Mouse (Mus musculus) lung, embryonic 16.5 days (tissue): ENCODE results near the gene Bcat1. TPM values are rescaled to one million over a fixed set of nuclear protein-coding genes. Genes with fewer than 3 reads are reported as not detected.
"Not testable (repeated sequence)": the region's sequence is repeated elsewhere in the genome, so short reads cannot be mapped to it uniquely, and the experiment has no call there.

ENCODE experiments used
- ATAC-seq: fragments of 200-750 bp; cut with Nextera tagmentation; 2 replicates; pipeline ENCODE4 v1.8.0; 2017; ENCODE audit warnings: low read depth, mild to moderate bottlenecking, moderate library complexity
- H3K27ac ChIP-seq: fragments of 300-500 bp; sonication (generic); 2 replicates; pipeline ENCODE4 v1.5.1; 2014; ENCODE audit warnings: mild to moderate bottlenecking, control low read depth, low read length
- H3K27me3 ChIP-seq: fragments of 300-500 bp; sonication (generic); 2 replicates; pipeline ENCODE4 v1.6.1; 2014; ENCODE audit warnings: low read depth, low read length, mixed read lengths; ENCODE audit not compliant: control insufficient read depth, insufficient read depth
- H3K36me3 ChIP-seq: fragments of 300-500 bp; sonication (generic); 2 replicates; pipeline ENCODE4 v1.6.1; 2014; ENCODE audit warnings: low read length; ENCODE audit not compliant: control insufficient read depth, insufficient read depth
- H3K4me1 ChIP-seq: fragments of 300-500 bp; sonication (generic); replicated peaks from 2 replicates; pipeline ENCODE4 v1.6.1; 2014; ENCODE audit warnings: low read length, mixed read lengths; ENCODE audit not compliant: control insufficient read depth, insufficient read depth
- H3K4me2 ChIP-seq: fragments of 300-500 bp; sonication (generic); 2 replicates; pipeline ENCODE4 v1.6.1; 2014; ENCODE audit warnings: low read depth, low read length, control low read depth
- H3K4me3 ChIP-seq: fragments of 300-500 bp; sonication (generic); 2 replicates; pipeline ENCODE4 v1.5.1; 2014; ENCODE audit warnings: mild to moderate bottlenecking, low read length, control low read depth
- H3K9ac ChIP-seq: fragments of 300-500 bp; sonication (generic); 2 replicates; pipeline ENCODE4 v1.6.1; 2014; ENCODE audit warnings: low read length, control low read depth
- H3K9me3 ChIP-seq: fragments of 300-500 bp; sonication (generic); 2 replicates; pipeline ENCODE4 v1.6.1; 2016; ENCODE audit warnings: low read length; ENCODE audit not compliant: control insufficient read depth
- WGBS: fragments of 180-500 bp; shearing (Covaris S2); extraction: QIAGEN DNeasy Blood & Tissue Kit; methylation state at CpG from one replicate; pipeline ENCODE4 v1.1.7; 2014; 5-methylcytosine and 5-hydroxymethylcytosine counted together
- polyA plus RNA-seq: library from polyadenylated mRNA; unstranded; fragments of >200 nt; fragmentation: Nextera tagmentation; extraction: Ambion mirVana; gene quantifications from 2 replicates; pipeline ENCODE4 v1.2.1, GENCODE M21; 2015

Gene Bcat1
- polyA plus RNA-seq, 1 experiment from 2014 or later, result 3.7 TPM

DNA sequence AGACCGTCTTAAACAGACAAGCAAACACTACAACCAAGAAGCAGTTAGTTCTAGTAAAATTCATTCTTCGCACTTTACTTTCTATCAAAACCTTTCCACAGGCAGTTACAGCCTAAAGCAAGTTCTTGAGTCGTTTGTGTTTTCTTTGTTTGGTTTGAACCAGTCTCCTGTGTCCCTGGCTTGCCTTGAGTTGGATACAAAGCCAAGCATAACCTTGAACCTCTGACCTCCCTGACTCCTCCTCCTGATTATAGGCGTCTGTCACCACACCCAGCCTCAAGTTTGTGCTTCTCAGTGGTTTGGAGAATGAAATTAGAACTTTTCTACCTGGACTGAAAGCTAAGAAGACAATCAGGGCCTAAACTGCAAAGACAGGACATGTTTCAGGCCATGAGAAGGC, 18.4 kb upstream of the Bcat1 start:
- no peaks in the 10 kb centered on the region for H3K9me3 ChIP-seq
- H3K36me3 ChIP-seq, result no peaks in the 10 kb centered on the region
- H3K4me3 ChIP-seq, result no peak overlapping the region
- no peak overlapping the region for H3K27ac ChIP-seq
- H3K27me3 ChIP-seq, result no peaks in the 10 kb centered on the region
- H3K9ac ChIP-seq, result no peak overlapping the region
- ATAC-seq, result no peak
- H3K4me2 ChIP-seq, result no peak overlapping the region
- 67% methylated on average over 4 of the region's 4 CpGs for WGBS
- H3K4me1 ChIP-seq, result no peaks in the 10 kb centered on the region

- not testable (repeated sequence) for H3K4me2 ChIP-seq, ATAC-seq, H3K4me1 ChIP-seq, H3K27ac ChIP-seq, H3K27me3 ChIP-seq, H3K9ac ChIP-seq, H3K9me3 ChIP-seq, H3K4me3 ChIP-seq, H3K36me3 ChIP-seq
- WGBS, result 43% methylated on average over 7 of the region's 7 CpGs
Observed at GRCm38 (mm10) chr6:145093038-145093622, 17.1 kb upstream of the Bcat1 start.

DNA sequence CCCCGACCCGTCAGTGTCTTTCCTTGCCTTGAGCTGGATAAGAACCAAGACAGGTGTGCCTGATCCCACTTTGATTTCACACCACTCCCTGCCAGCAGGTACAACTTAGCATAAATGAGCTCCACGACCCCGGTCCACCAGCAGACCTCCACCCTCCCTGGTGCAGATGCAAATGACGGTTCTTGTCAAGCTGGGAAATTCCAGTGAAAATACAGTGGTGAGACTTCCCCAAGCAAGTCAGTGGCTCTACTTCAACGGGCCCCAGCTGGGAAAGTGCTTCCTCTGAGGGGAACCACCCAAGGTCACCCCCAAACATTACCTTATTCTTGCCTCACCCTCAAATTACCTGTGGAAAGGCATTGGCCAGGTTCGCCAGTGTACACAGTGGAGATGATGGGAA, 16.0 kb upstream of the Bcat1 start:
- H3K9me3 ChIP-seq, result no peaks in the 10 kb centered on the region
- no peak overlapping the region for H3K9ac ChIP-seq
- H3K27me3 ChIP-seq, result no peaks in the 10 kb centered on the region
- 73% methylated on average over 7 of the region's 7 CpGs for WGBS
- no peak overlapping the region for H3K4me3 ChIP-seq
- no peaks in the 10 kb centered on the region for H3K36me3 ChIP-seq
- ATAC-seq, result no peak
- no peak overlapping the region for H3K4me2 ChIP-seq
- H3K4me1 ChIP-seq, result no peaks in the 10 kb centered on the region
- H3K27ac ChIP-seq, result no peak overlapping the region

DNA sequence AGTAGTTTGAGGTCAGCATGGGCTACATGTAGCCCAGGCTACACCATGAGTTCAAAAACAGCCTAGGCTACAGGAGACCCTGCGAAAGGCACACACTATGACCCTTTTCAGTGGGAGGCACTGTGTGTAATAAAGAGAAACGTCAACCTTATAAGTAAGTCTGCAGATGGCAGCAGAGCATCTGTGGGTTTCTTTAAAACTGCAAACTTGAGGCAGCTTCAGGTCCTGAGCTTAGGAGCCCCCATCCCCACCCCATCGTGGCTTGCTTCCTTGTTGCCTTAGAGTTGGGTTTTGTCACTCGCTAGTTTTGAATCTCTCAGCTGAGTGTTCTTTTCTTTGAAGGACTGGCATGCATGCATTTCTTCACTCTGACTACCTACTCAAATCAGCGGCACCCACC, 14.9 kb upstream of the Bcat1 start:
- Histone ChIP-seq H3K36me3 (no peaks in the 10 kb centered on the region), H3K9me3 (no peaks in the 10 kb centered on the region), H3K4me1 (no peaks in the 10 kb centered on the region), H3K27me3 (no peaks in the 10 kb centered on the region), H3K4me2 (no peak overlapping the region), H3K9ac (no peak overlapping the region), H3K27ac (no peak overlapping the region), H3K4me3 (no peak overlapping the region)
- ATAC-seq, result no peak
- 66% methylated on average over 5 of the region's 5 CpGs for WGBS

- Histone ChIP-seq H3K9me3 (no peaks in the 10 kb centered on the region), H3K4me1 (no peaks in the 10 kb centered on the region), H3K9ac (no peak overlapping the region), H3K4me3 (no peak overlapping the region), H3K27me3 (no peaks in the 10 kb centered on the region), H3K36me3 (no peaks in the 10 kb centered on the region), H3K27ac (no peak overlapping the region), H3K4me2 (no peak overlapping the region)
- WGBS, result 76% methylated on average over 6 of the region's 6 CpGs
- no peak for ATAC-seq
Observed at GRCm38 (mm10) chr6:145090201-145090863, 14.3 kb upstream of the Bcat1 start.

DNA sequence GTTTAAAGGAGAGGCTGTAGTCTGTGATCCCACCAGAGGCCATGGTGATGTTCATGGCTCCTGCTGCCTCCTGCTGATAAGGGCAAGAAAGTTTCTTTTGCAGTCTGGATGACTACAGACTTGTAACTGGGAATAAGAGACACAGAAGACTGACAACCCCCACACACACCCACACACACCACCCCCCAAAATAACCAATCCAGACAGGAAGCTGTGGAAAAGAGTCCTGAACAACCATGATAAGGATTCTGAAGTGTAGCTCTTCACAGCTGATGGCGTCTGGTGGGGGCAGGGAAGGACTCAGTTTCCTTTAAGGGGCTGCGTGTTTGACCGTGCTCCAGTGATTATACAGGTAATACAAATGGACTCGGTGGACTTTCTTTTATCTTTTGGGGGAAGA, 13.4 kb upstream of the Bcat1 start:
- H3K4me3 ChIP-seq, result no peak overlapping the region
- H3K4me1 ChIP-seq, result no peaks in the 10 kb centered on the region
- no peak overlapping the region for H3K9ac ChIP-seq
- H3K27ac ChIP-seq, result no peak overlapping the region
- WGBS, result 39% methylated on average over 4 of the region's 4 CpGs
- no peak overlapping the region for H3K4me2 ChIP-seq
- H3K9me3 ChIP-seq, result no peaks in the 10 kb centered on the region
- no peaks in the 10 kb centered on the region for H3K27me3 ChIP-seq
- no peak for ATAC-seq
- no peaks in the 10 kb centered on the region for H3K36me3 ChIP-seq

DNA sequence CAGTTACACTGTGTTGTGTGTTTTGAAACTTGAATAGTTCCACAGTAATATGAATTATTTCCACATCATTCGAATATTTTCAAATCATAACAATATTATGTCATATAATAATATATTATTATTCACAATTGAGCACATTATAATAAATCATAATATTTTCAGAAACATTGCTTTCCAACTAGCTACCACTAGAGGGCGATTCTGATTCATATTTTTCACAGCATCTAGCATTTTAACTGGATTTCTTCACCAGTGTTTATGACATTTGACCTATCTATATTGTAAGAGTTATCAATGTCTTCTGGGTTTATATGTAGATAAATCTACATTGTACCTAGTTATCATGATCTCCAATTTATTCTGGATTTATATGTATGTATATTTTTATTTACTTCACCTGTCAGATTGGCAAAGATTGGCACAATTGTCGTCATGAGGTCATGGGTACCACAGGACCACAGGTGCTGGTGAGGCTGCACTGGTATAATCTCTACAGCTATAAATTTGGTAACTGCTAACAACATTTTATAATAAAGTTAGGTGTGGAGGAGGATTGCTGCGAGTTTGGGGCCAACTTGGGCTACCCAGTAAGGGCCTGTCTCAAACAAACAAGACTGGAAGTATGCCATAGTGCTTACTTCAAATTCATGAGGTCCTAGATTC, 12.6 kb upstream of the Bcat1 start:
- Histone ChIP-seq H3K9ac (no peak overlapping the region), H3K27ac (no peak overlapping the region), H3K4me1 (no peaks in the 10 kb centered on the region), H3K9me3 (no peaks in the 10 kb centered on the region), H3K36me3 (no peaks in the 10 kb centered on the region), H3K4me2 (no peak overlapping the region), H3K27me3 (no peaks in the 10 kb centered on the region), H3K4me3 (no peak overlapping the region)
- WGBS, result 47% methylated on average over 4 of the region's 4 CpGs
- ATAC-seq, result no peak

- Histone ChIP-seq H3K9me3 (no peaks in the 10 kb centered on the region), H3K9ac (no peak overlapping the region), H3K4me1 (no peaks in the 10 kb centered on the region), H3K4me2 (no peak overlapping the region), H3K36me3 (no peaks in the 10 kb centered on the region), H3K27ac (no peak overlapping the region), H3K4me3 (no peak overlapping the region), H3K27me3 (no peaks in the 10 kb centered on the region)
- 92% methylated on average over 8 of the region's 8 CpGs for WGBS
- no peak for ATAC-seq
Observed at GRCm38 (mm10) chr6:145084343-145085117, 8.5 kb upstream of the Bcat1 start.

DNA sequence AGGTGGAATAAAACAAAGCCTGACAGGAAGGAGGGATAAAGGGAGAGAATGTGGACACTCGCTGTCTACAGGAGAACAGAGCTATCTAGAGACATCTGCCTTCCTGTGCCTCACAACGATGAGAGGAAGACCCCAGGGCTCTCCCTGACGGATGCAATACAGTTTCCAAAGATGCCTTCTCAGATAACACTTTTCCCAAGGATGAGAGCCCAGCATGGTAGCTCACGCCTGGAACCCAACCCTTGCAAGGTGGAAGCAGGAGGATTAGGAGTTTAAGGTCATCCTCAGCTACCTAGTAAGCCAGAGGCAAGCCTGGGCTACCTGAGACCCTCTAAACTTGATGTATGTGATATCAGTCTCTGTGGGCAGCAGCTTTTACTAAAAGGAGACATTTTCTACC, 5.7 kb upstream of the Bcat1 start:
- H3K27me3 ChIP-seq, result no peaks in the 10 kb centered on the region
- H3K9me3 ChIP-seq, result no peaks in the 10 kb centered on the region
- no peak overlapping the region for H3K27ac ChIP-seq
- no peaks in the 10 kb centered on the region for H3K4me1 ChIP-seq
- WGBS, result 53% methylated on average over 4 of the region's 4 CpGs
- H3K9ac ChIP-seq, result no peak overlapping the region
- no peaks in the 10 kb centered on the region for H3K36me3 ChIP-seq
- no peak for ATAC-seq
- no peak overlapping the region for H3K4me3 ChIP-seq
- H3K4me2 ChIP-seq, result no peak overlapping the region
